Mouse (Mus musculus): Measurements from ENCODE around the gene Smyd5. TPM values are rescaled to one million over a fixed set of nuclear protein-coding genes. Genes with fewer than 3 reads are reported as not detected.

The Smyd5 gene
- polyA plus RNA-seq, 1 experiment from 2014 or later: 82.8 TPM

DNA sequence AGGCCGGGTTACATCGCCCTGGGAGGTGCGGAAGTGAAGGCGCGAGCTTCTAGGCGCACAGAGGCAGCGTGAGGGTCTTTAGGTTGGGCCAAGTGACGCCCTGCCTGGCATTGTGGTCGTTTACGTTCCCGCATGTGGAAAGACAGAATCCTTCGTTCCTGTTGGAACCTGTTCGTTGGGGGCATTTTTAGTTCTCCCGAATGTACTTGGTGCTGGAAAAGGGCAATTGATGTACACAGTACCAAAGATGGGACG, 20.5 kb downstream of the Smyd5 start:
- Histone ChIP-seq H3K4me1 (ENCODE audit: control insufficient read depth, insufficient read depth, low read depth, low read length) (peaks cover 37% of the 10 kb centered on the region), H3K27ac (ENCODE audit: low read depth, low read length) (peak overlapping the region; percentile 86), H3K4me3 (ENCODE audit: low read length) (peak overlapping the region; percentile 79), H3K27me3 (replicated peaks; ENCODE audit: control insufficient read depth, insufficient read depth, low read length) (no peaks in the 10 kb centered on the region), H3K4me2 (ENCODE audit: low read length) (peak overlapping the region; percentile 88), H3K9ac (ENCODE audit: low read depth, low read length) (peak overlapping the region; percentile 90), H3K36me3 (ENCODE audit: control insufficient read depth, insufficient read depth, low read length) (no peaks in the 10 kb centered on the region), H3K9me3 (ENCODE audit: control insufficient read depth, low read length) (no peaks in the 10 kb centered on the region)
- WGBS: under 1% methylated on average over 15 of the region's 15 CpGs
- no peak for ATAC-seq

DNA sequence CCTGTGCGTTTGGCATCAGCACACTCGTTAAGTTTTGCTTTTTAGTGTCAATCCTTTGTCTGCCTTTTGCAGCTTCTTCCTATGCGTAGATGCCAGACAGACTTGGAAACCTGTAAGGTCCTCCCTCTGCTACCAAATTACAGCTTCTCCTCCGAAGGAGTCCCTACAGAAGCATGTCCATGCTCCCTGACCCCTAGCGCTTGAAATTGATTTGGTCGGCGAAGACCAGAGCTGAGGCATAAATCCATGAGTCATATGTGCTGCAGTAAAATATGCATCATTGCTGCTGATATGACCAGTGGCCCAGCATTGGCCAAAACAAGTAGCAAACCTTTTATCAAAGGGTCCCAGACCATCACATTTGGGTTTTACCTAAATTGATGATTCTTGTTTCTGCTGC, 21.0 kb downstream of the Smyd5 start:
- Histone ChIP-seq H3K4me2 (ENCODE audit: low read length) (peak overlapping the region; percentile 88), H3K9ac (ENCODE audit: low read depth, low read length) (peak overlapping the region; percentile 90), H3K36me3 (ENCODE audit: control insufficient read depth, insufficient read depth, low read length) (no peaks in the 10 kb centered on the region), H3K4me3 (ENCODE audit: low read length) (peak overlapping the region; percentile 79), H3K9me3 (ENCODE audit: control insufficient read depth, low read length) (no peaks in the 10 kb centered on the region), H3K4me1 (ENCODE audit: control insufficient read depth, insufficient read depth, low read depth, low read length) (peaks cover 37% of the 10 kb centered on the region), H3K27me3 (replicated peaks; ENCODE audit: control insufficient read depth, insufficient read depth, low read length) (no peaks in the 10 kb centered on the region), H3K27ac (ENCODE audit: low read depth, low read length) (no peak overlapping the region)
- ATAC-seq: no peak
- WGBS: 13% methylated on average over 7 of the region's 7 CpGs

DNA sequence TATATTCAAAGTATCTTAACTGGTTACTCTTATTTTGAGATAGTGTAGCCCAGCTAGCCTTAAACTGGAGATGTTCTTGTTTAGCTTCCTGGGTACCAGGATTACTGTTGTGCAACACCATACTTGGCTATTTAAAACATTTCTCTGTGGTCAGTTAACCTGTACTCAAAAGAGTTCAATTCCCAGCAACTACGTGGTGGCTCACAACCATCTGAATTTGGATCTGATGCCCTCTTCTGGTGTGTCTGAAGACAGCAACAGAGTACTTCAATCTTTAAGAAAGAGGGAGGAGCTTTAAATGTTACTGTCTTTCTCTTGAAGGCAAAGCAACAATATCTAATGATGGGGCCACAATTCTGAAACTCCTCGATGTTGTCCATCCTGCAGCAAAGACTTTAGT, 27.8 kb downstream of the Smyd5 start:
- H3K9ac ChIP-seq (ENCODE audit: low read depth, low read length): no peak overlapping the region
- no peak overlapping the region for H3K4me2 ChIP-seq (ENCODE audit: low read length)
- no peaks in the 10 kb centered on the region for H3K9me3 ChIP-seq (ENCODE audit: control insufficient read depth, low read length)
- H3K4me3 ChIP-seq (ENCODE audit: low read length): no peak overlapping the region
- ATAC-seq: no peak
- WGBS: 91% methylated on average over 2 of the region's 2 CpGs
- peaks cover 14% of the 10 kb centered on the region for H3K4me1 ChIP-seq (ENCODE audit: control insufficient read depth, insufficient read depth, low read depth, low read length)
- H3K27ac ChIP-seq (ENCODE audit: low read depth, low read length): no peak overlapping the region
- H3K27me3 ChIP-seq (replicated peaks; ENCODE audit: control insufficient read depth, insufficient read depth, low read length): no peaks in the 10 kb centered on the region
- peaks cover 38% of the 10 kb centered on the region for H3K36me3 ChIP-seq (ENCODE audit: control insufficient read depth, insufficient read depth, low read length)

DNA sequence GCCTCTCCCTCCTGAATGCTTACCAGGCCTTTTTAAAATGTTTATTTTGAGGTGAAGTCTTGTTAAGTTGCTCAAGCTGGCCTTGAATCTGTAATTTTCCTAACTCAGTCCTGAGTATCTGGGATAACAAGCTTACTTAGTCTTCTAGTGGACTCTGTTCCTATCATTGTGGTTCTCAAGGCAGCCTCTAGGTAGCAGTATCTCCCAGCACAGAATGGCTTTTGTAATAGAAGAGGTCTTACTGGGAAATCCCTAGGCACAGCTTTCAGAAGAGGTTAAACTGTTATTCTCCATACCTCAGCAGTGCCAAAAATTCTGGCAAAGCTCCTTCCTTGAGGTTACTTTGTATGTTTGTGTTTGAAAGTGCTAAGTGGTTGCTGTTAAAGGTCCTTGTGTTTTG, 33.6 kb downstream of the Smyd5 start:
- Histone ChIP-seq H3K4me1 (ENCODE audit: control insufficient read depth, insufficient read depth, low read depth, low read length) (no peaks in the 10 kb centered on the region), H3K36me3 (ENCODE audit: control insufficient read depth, insufficient read depth, low read length) (peaks cover 56% of the 10 kb centered on the region), H3K4me2 (ENCODE audit: low read length) (no peak overlapping the region), H3K27me3 (replicated peaks; ENCODE audit: control insufficient read depth, insufficient read depth, low read length) (no peaks in the 10 kb centered on the region), H3K27ac (ENCODE audit: low read depth, low read length) (no peak overlapping the region), H3K9me3 (ENCODE audit: control insufficient read depth, low read length) (no peaks in the 10 kb centered on the region), H3K9ac (ENCODE audit: low read depth, low read length) (no peak overlapping the region), H3K4me3 (ENCODE audit: low read length) (no peak overlapping the region)
- ATAC-seq: no peak

DNA sequence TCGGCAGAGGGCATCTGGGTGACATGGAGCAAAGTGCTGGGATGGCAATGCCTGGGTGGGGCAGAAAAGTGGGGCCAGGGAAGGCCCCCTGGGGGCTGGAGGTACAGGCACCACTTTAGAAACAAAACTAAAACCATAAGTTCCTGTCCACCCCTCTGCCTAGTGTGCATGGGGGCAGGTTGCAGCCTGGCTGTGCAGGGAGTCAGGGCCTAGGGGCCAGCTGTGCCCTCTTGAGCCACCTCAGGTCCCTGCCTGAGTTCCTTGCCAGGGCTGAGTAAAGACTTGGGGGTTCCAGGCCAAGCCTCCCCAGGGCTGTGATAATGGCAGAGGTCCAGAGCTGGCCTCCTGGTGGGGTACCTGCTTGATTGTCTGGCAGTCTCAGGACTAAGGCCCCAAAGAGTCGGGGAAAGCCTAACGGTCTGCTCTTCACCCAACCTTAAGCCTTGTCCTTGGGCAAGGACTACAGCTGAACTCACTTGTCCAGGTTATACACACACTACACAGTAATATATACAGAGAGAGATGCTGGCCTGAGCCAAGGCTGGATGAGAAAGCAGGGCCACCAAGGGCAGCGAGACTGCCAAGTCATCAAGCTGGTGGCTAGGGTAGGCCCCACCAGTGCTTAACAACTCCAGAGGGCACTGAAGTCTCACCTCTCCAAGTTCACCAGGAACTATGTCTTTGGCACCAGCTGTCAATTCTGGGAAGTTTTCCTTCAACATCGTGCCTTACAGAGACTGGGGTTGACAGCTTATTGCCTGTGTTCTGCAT, 38.1 kb downstream of the Smyd5 start:
- H3K27me3 ChIP-seq (replicated peaks; ENCODE audit: control insufficient read depth, insufficient read depth, low read length): no peaks in the 10 kb centered on the region
- no peak for ATAC-seq
- WGBS: 80% methylated on average over 5 of the region's 5 CpGs
- H3K4me1 ChIP-seq (ENCODE audit: control insufficient read depth, insufficient read depth, low read depth, low read length): no peaks in the 10 kb centered on the region
- H3K36me3 ChIP-seq (ENCODE audit: control insufficient read depth, insufficient read depth, low read length): peaks cover 45% of the 10 kb centered on the region
- no peak overlapping the region for H3K27ac ChIP-seq (ENCODE audit: low read depth, low read length)
- H3K9me3 ChIP-seq (ENCODE audit: control insufficient read depth, low read length): no peaks in the 10 kb centered on the region
- H3K4me2 ChIP-seq (ENCODE audit: low read length): no peak overlapping the region
- no peak overlapping the region for H3K4me3 ChIP-seq (ENCODE audit: low read length)
- no peak overlapping the region for H3K9ac ChIP-seq (ENCODE audit: low read depth, low read length)

DNA sequence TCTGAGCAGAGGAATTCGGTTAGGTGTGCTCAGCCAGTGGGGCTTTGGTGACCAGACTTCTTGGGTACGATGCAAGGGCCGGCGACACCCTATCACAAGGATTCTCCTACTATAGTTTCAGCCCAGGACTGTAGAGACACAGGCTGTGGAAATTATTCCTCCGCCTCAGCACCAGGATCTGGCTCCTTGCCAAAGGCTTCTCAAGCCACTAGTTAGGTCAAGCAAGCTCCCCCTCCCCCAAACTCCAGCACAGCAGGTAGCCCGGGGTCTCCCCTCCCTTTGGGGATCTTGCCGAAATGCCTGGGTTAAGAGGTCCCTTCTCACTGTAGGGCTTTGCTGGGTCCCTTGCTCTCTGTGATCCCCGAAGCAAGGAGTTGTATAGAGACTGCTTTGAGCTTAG, 40.2 kb downstream of the Smyd5 start:
- Histone ChIP-seq H3K36me3 (ENCODE audit: control insufficient read depth, insufficient read depth, low read length) (peaks cover 34% of the 10 kb centered on the region), H3K4me1 (ENCODE audit: control insufficient read depth, insufficient read depth, low read depth, low read length) (no peaks in the 10 kb centered on the region), H3K27me3 (replicated peaks; ENCODE audit: control insufficient read depth, insufficient read depth, low read length) (no peaks in the 10 kb centered on the region), H3K27ac (ENCODE audit: low read depth, low read length) (no peak overlapping the region), H3K9me3 (ENCODE audit: control insufficient read depth, low read length) (no peaks in the 10 kb centered on the region), H3K4me2 (ENCODE audit: low read length) (no peak overlapping the region), H3K4me3 (ENCODE audit: low read length) (no peak overlapping the region), H3K9ac (ENCODE audit: low read depth, low read length) (no peak overlapping the region)
- 48% methylated on average over 8 of the region's 8 CpGs for WGBS
- no peak for ATAC-seq

DNA sequence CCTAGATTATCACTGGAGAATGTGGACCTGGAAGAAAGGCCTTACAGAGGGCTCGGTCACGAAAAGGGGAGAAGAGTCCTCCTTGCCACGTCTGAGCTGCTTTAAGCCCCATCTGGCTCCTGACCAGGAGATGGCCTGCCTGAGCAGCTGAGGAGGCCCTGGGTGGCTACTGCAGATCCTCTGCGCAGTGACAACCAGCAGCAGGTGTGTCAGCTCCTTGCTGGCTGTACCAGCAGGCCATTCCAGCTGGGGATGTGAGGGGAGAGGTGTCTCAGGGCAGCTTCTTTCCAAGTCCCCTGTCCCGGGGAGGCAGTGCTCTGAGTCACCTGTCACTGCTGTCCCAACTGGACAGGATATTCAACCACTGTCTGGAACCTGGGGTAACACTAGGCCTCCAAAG, 40.8 kb downstream of the Smyd5 start:
- Histone ChIP-seq H3K4me3 (ENCODE audit: low read length) (no peak overlapping the region), H3K27ac (ENCODE audit: low read depth, low read length) (no peak overlapping the region), H3K27me3 (replicated peaks; ENCODE audit: control insufficient read depth, insufficient read depth, low read length) (no peaks in the 10 kb centered on the region), H3K4me1 (ENCODE audit: control insufficient read depth, insufficient read depth, low read depth, low read length) (no peaks in the 10 kb centered on the region), H3K4me2 (ENCODE audit: low read length) (no peak overlapping the region), H3K36me3 (ENCODE audit: control insufficient read depth, insufficient read depth, low read length) (peaks cover 32% of the 10 kb centered on the region), H3K9ac (ENCODE audit: low read depth, low read length) (no peak overlapping the region), H3K9me3 (ENCODE audit: control insufficient read depth, low read length) (no peaks in the 10 kb centered on the region)
- WGBS: 50% methylated on average over 5 of the region's 5 CpGs
- no peak for ATAC-seq

DNA sequence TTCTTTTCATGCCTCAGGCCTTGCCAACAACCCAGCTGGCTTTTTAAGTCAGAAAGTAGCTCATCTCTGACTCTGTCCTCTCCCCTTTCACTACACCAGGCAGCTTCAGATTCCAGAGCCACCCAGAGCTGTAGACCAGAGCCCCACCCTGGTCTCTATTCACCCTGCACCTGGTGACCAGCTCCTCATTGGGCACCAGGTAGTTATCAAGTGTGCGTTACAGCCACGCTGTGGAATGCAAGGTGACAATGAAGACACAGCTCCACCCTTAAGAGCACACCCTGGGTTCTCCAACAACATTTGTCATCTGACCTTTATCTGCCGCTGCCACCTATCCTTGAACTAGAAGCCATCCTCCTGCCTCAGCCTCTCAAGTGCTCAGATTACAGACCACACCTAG, 43.8 kb downstream of the Smyd5 start:
- 91% methylated on average over 3 of the region's 3 CpGs for whole genome bisulfite sequencing
- peaks cover 24% of the 10 kb centered on the region for H3K36me3 ChIP-seq (ENCODE audit: control insufficient read depth, insufficient read depth, low read length)
- H3K9ac ChIP-seq (ENCODE audit: low read depth, low read length): no peak overlapping the region
- H3K4me2 ChIP-seq (ENCODE audit: low read length): no peak overlapping the region
- H3K27me3 ChIP-seq (replicated peaks; ENCODE audit: control insufficient read depth, insufficient read depth, low read length): no peaks in the 10 kb centered on the region
- H3K4me1 ChIP-seq (ENCODE audit: control insufficient read depth, insufficient read depth, low read depth, low read length): no peaks in the 10 kb centered on the region; the same call in 1 of the 2 replicates
- no peak overlapping the region for H3K27ac ChIP-seq (ENCODE audit: low read depth, low read length)
- no peaks in the 10 kb centered on the region for H3K9me3 ChIP-seq (ENCODE audit: control insufficient read depth, low read length)
- H3K4me3 ChIP-seq (ENCODE audit: low read length): no peak overlapping the region
- ATAC-seq: no peak

DNA sequence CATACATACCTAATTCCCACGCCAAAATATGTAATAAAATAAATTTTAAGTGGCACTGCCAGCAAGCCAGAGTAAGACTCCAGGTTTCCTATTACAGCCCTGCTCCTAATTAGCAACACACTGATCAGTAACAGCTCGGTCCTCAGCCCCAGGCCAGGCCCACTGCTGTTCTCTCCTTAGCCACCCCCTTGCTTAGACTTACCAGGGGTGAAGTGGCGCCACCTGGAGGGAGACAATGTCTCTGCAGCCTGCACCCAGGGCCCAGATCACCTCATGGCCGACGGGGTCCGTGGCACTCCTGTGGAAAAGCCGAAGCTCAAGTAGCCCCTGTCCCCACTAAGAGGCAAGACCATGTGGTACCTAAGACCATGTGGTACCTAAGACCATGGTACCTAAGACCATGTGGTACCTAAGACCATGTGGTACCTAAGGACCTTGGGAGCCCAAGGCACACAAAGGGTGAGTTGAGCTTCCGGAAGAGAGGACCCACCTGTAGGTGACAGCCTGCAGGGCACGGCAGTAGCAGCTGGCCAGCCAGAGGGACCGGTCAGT, 45.7 kb downstream of the Smyd5 start:
- Histone ChIP-seq H3K4me1 (ENCODE audit: control insufficient read depth, insufficient read depth, low read depth, low read length) (no peaks in the 10 kb centered on the region; the same call in 1 of the 2 replicates), H3K9ac (ENCODE audit: low read depth, low read length) (no peak overlapping the region), H3K4me3 (ENCODE audit: low read length) (no peak overlapping the region), H3K36me3 (ENCODE audit: control insufficient read depth, insufficient read depth, low read length) (peaks cover 15% of the 10 kb centered on the region), H3K9me3 (ENCODE audit: control insufficient read depth, low read length) (no peaks in the 10 kb centered on the region), H3K27me3 (replicated peaks; ENCODE audit: control insufficient read depth, insufficient read depth, low read length) (no peaks in the 10 kb centered on the region), H3K27ac (ENCODE audit: low read depth, low read length) (no peak overlapping the region), H3K4me2 (ENCODE audit: low read length) (no peak overlapping the region)
- no peak for ATAC-seq
- WGBS: 42% methylated on average over 10 of the region's 10 CpGs
